Mouse (Mus musculus) myocyte (in vitro differentiated cells): ENCODE results near the gene Srpk1.

Experiments
- CEBPB ChIP-seq: IDR thresholded peaks from 2 replicates; pipeline ENCODE4 v1.6.1; 2011; ENCODE audit warnings: mild to moderate bottlenecking, moderate library complexity; ENCODE audit not compliant: poor library complexity, insufficient read depth, severe bottlenecking
- E2F4 ChIP-seq: IDR thresholded peaks from one replicate; pipeline ENCODE4 v1.6.1; 2011; ENCODE audit warnings: mild to moderate bottlenecking, control low read depth, moderate library complexity; ENCODE audit not compliant: insufficient read depth
- MAX ChIP-seq: IDR thresholded peaks from one replicate; pipeline ENCODE4 v1.6.1; 2011; ENCODE audit warnings: low read depth, mild to moderate bottlenecking, control low read depth
- MYOD1 ChIP-seq, 3 experiments: IDR thresholded peaks; one replicate each; pipeline ENCODE4 v1.6.1; 2011; ENCODE audit warnings: control low read depth in 2 of 3, low read depth in 2 of 3, mild to moderate bottlenecking in 2 of 3, moderate library complexity in 1 of 3; ENCODE audit not compliant: insufficient read length in 2 of 3, control insufficient read depth in 1 of 3
- POLR2A ChIP-seq: IDR thresholded peaks from one replicate; pipeline ENCODE4 v1.6.1; 2011; ENCODE audit warnings: low read depth, mild to moderate bottlenecking, control low read depth, moderate library complexity; ENCODE audit not compliant: insufficient read length
- TCF12 ChIP-seq: IDR thresholded peaks from one replicate; pipeline ENCODE4 v1.6.1; 2011; ENCODE audit warnings: mild to moderate bottlenecking, control low read depth; ENCODE audit not compliant: poor library complexity, insufficient read depth, severe bottlenecking
- TCF3 ChIP-seq: IDR thresholded peaks from one replicate; pipeline ENCODE4 v1.6.1; 2011; ENCODE audit warnings: low read depth, control low read depth; ENCODE audit not compliant: insufficient read length

DNA sequence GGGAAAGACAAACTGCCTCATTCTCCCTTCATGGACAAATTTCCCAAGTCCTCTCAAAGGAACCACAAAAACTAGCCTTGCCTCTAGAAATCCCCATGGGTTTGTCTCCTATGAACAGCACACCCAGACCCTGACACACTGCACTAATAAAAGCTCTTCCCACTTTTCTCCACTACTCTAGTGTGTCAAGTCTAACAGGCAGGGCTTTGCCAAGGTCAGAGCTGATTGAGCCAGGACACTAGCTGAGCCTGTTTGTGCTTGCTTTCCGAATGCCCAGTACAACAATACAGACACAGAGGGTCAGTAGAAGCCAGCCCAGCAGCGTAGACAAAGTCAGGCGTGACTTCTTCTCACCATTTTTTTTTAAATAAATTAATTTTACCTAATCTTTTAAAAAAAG lies 27.8 kb upstream of the Srpk1 start:
- no peak for TF ChIP-seq TCF12
- no peak for TF ChIP-seq POLR2A
- TF ChIP-seq MYOD1 (IDR thresholded peaks at IDR 0.05; ENCODE audit: control insufficient read depth in 1 of 3, insufficient read length in 2 of 3, low read depth in 2 of 3) = no peak
- TF ChIP-seq CEBPB = no peak
- no peak for TF ChIP-seq E2F4
- TF ChIP-seq TCF3 = no peak
- no peak for TF ChIP-seq MAX
